Mouse (Mus musculus) lung, adult 18-20 months (tissue): ENCODE measurements at regions not wholly inside any gene's neighbourhood (a gene's known extent, or its start where the extent isn't known, plus 50 kb on each side); places are given as distances from the start of the nearest gene placed in this dataset.

Experiments used
- DNase-seq, 2 experiments: peaks; one replicate each; pipeline ENCODE4 v3.0.0; 2022; ENCODE audit warnings: mixed read lengths in 2 of 2

DNA sequence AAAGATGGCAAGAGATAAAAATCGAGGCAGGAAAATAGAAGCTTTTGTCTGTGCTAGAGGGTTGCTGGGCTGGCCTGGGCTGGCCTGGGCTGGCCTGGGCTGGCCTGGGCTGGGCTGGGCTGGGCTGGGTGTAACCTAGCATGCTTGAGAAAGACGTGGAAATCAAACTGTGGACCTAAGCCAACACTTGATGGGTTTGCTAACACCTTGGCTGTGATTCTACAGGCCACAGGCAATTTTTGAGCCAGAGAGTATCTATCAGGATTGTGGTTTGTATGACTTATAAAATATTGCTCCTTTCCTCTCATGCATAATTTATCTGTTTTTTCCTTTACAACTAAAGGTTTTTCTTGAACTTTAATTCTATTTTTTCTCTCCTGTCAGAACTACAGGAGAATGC lies 417.3 kb upstream of the Ccnh start:
- no peak for DNase-seq

DNA sequence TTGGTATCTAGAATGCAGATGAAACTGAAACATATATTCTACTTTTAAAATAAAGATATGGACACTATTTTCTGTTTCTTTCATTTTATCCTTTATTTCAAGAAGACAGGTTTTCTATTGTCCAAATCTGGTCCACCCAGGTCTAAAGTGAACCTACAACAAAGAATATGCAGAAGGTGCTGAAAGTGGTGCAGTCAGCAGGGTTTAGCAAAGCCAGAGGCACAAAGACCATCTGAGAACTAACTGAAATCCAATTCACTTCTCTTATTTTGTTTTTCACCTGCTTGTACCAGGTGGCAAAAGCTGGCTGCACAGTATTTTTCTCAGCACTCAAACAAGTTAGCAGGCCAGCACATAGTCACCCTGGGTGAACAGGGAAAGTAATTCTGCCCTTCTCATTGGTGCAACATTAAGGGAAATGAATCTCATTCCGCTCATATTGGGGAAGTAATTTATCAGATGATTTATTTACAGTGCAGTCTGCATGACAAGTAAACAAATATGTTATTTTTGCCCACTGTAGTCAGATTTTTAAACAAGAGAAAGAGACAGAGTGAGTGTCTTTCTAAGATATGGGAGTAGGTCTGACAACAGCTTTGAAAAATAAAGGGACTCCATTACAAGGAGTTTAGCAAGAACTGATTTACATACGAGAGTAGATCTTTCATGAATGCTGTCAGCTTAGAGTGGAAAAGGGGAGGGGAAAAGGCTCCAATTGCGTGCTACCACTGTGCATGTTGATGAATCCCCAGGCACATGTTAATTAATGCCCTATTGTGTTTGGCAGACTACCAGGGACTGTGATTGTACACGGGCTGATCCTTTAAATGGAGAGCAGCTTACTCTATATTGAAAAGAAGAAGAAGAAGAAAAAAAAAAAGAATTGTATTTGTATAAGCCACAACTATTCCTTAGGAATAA lies 405.9 kb upstream of the Ccnh start:
- no peak for DNase-seq

DNA sequence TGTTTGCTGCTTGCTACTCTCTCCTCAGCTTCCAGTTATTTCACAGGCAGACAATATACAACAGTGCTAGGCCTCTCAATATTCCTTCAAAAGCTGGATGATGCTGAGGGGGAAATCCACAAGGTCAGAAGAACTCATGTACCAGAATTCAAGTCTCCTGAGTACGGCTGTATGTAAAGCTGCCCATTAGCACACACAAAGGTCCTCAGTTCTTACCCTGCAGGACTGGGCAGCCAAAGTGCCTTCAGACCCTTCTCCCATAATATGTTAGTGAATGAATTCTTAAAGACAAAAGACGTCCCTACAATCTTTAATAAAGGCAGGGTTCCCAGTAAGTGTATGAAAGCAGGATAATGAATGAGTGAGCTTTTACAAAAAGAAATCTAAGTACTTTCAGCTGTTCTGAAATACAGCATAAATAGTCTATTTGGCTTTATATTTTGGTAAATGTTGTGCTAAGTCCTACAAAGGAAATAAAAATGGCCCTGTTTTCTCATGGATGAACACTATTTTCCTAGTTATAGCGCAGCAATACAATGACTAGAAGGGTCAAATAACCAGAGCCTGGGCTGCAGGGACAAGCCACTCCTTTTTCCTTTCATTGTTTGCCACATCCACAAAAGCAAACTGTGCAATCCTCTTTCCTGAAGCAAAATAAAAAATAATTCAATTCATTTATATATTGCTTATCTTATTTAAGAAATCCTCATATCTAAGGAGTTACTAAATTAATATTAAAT lies 384.8 kb upstream of the Ccnh start:
- no peak for DNase-seq

DNA sequence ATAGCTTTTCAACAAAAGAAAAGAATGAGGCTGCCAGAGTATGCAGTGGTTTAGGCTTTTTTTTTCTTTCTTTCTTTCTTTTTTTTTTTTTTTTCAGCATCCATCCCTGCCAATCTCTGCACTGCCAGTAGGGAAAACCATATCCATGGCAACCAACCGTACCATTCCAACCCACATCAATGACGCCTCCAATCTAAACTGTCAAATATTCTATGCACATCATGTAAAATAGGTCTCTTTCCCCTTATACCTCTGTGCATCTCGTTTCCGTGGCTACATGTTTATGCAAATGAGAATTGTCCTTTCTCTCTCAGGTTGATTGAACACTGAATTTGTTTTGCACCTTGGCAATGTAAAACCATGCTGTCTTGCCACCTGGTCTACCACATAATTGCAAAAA lies 384.0 kb upstream of the Ccnh start:
- DNase-seq = no peak

DNA sequence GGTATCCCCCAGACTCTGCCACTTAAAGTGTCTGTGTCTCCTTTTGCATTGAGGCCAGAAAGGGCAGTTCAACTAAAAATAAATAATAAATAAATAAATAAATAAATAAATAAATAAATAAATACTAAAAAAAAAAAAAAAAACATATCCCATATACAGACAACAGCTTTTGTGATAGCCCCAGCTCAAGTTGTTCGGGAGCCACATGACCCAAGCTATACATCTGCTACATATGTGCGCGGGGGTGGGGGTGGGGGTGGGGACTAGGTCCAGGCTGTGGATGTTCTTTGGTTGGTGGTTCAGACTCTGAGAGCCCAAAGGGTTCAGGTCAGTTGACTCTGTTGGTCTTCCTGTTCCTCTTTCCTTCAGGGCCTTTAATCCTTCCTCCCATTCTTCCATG lies 379.6 kb upstream of the Ccnh start:
- DNase-seq = no peak
